Mouse (Mus musculus) mature B cell (primary cell): ENCODE measurements around the gene Shisal2a.
"Not testable (repeated sequence)": the region's sequence is repeated elsewhere in the genome, so short reads cannot be mapped to it uniquely, and the experiment has no call there.

Experiments used
- in situ Hi-C: fragments of 300-500 bp; cut with MboI; formaldehyde crosslinking; loops from 2 replicates; pipeline ENCODE4 v1.14.3; 2019

The Shisal2a gene

GRCm38 (mm10) chr4:108372166-108372565, 11.0 kb downstream of the Shisal2a start:
- in situ Hi-C loops = no loop called here

GRCm38 (mm10) chr4:108371421-108371820, 11.7 kb downstream of the Shisal2a start:
- in situ Hi-C loops = no loop called here

- in situ Hi-C loops = no loop called here
These were observed 12.7 kb downstream of the Shisal2a start for GRCm38 (mm10) chr4:108370409-108370808.

- in situ Hi-C loops = no loop called here
These were observed 13.9 kb downstream of the Shisal2a start for GRCm38 (mm10) chr4:108369254-108369653.

GRCm38 (mm10) chr4:108364111-108364476, 19.1 kb downstream of the Shisal2a start:
- in situ Hi-C loops = no loop called here

GRCm38 (mm10) chr4:108363355-108364110, 19.6 kb downstream of the Shisal2a start:
- in situ Hi-C loops = no loop called here

GRCm38 (mm10) chr4:108362321-108363261, 20.6 kb downstream of the Shisal2a start:
- in situ Hi-C loops = no loop called here

GRCm38 (mm10) chr4:108360136-108361055, 22.8 kb downstream of the Shisal2a start:
- in situ Hi-C loops = no loop called here

- in situ Hi-C loops = no loop called here
These were observed 24.7 kb downstream of the Shisal2a start for GRCm38 (mm10) chr4:108358498-108358897.

GRCm38 (mm10) chr4:108357458-108357857, 25.7 kb downstream of the Shisal2a start:
- in situ Hi-C loops = no loop called here

- in situ Hi-C loops = not testable (repeated sequence)
These were observed 29.6 kb downstream of the Shisal2a start for GRCm38 (mm10) chr4:108353591-108353990.

- in situ Hi-C loops = no loop called here
These were observed 32.3 kb downstream of the Shisal2a start for GRCm38 (mm10) chr4:108350819-108351218.

GRCm38 (mm10) chr4:108349836-108350547, 33.2 kb downstream of the Shisal2a start:
- in situ Hi-C loops = loop anchor here (10.0 kb wide), 1 partner anchor 115 kb away; no protein-coding TSS in a partner anchor

GRCm38 (mm10) chr4:108349064-108349463, 34.1 kb downstream of the Shisal2a start:
- in situ Hi-C loops = loop anchor here (10.0 kb wide), 1 partner anchor 116 kb away; no protein-coding TSS in a partner anchor

GRCm38 (mm10) chr4:108348256-108348875, 34.8 kb downstream of the Shisal2a start:
- in situ Hi-C loops = loop anchor here (10.0 kb wide), 1 partner anchor 116 kb away; no protein-coding TSS in a partner anchor

GRCm38 (mm10) chr4:108347111-108347510, 36.0 kb downstream of the Shisal2a start:
- in situ Hi-C loops = loop anchor here (10.0 kb wide), 1 partner anchor 118 kb away; no protein-coding TSS in a partner anchor

- in situ Hi-C loops = loop anchor here (10.0 kb wide), 1 partner anchor 119 kb away; no protein-coding TSS in a partner anchor
These were observed 37.3 kb downstream of the Shisal2a start for GRCm38 (mm10) chr4:108345826-108346225.

GRCm38 (mm10) chr4:108344631-108345083, 38.5 kb downstream of the Shisal2a start:
- in situ Hi-C loops = loop anchor here (10.0 kb wide), 1 partner anchor 120 kb away; no protein-coding TSS in a partner anchor

GRCm38 (mm10) chr4:108339277-108339690, 43.9 kb downstream of the Shisal2a start:
- in situ Hi-C loops = loop anchor here (10.0 kb wide), 1 partner anchor 146 kb away; no protein-coding TSS in a partner anchor

GRCm38 (mm10) chr4:108338811-108339210, 44.3 kb downstream of the Shisal2a start:
- in situ Hi-C loops = loop anchor here (10.0 kb wide), 1 partner anchor 146 kb away; no protein-coding TSS in a partner anchor
